Mouse (Mus musculus) NIH3T3 (cell line): ENCODE data around the gene Marcks.
A peak's percentile ranks its signal among the peaks of the same experiment; 100 is the strongest.

Source experiments
- DNase-seq: peaks from one replicate; pipeline ENCODE4 v3.0.0-alpha.2; 2012; ENCODE audit warnings: low read depth

Marcks gene

GRCm38 (mm10) chr10:37138778-37139442, at the start of gene Marcks:
Gene Marcks (minus strand): TSS chr10:37138920.
- DNase-seq = peak; percentile 98

GRCm38 (mm10) chr10:37177071-37177470, 38.4 kb upstream of the Marcks start:
- no peak for DNase-seq

GRCm38 (mm10) chr10:37172416-37172950, 33.8 kb upstream of the Marcks start:
- DNase-seq = no peak

- no peak for DNase-seq
Observed at GRCm38 (mm10) chr10:37171711-37172415, 33.1 kb upstream of the Marcks start.

GRCm38 (mm10) chr10:37170878-37171277, 32.2 kb upstream of the Marcks start:
- DNase-seq = peak; percentile 42

- DNase-seq = peak; percentile 38
Observed at GRCm38 (mm10) chr10:37170466-37170865, 31.7 kb upstream of the Marcks start.

- no peak for DNase-seq
Observed at GRCm38 (mm10) chr10:37167527-37167926, 28.8 kb upstream of the Marcks start.

- peak; percentile 83 for DNase-seq
Observed at GRCm38 (mm10) chr10:37159731-37160130, 21.0 kb upstream of the Marcks start.

GRCm38 (mm10) chr10:37157156-37157555, 18.4 kb upstream of the Marcks start:
- no peak for DNase-seq

- peak; percentile 55 for DNase-seq
Observed at GRCm38 (mm10) chr10:37155131-37155530, 16.4 kb upstream of the Marcks start.

- DNase-seq = no peak
Observed at GRCm38 (mm10) chr10:37151539-37152271, 13.0 kb upstream of the Marcks start.

GRCm38 (mm10) chr10:37148016-37148415, 9.3 kb upstream of the Marcks start:
- DNase-seq = no peak

GRCm38 (mm10) chr10:37145456-37145855, 6.7 kb upstream of the Marcks start:
- peak; percentile 58 for DNase-seq

- peak; percentile 84 for DNase-seq
Observed at GRCm38 (mm10) chr10:37141621-37142020, 2.9 kb upstream of the Marcks start.

GRCm38 (mm10) chr10:37140736-37141451, 2.2 kb upstream of the Marcks start:
- DNase-seq = peak; percentile 97

- peak; percentile 77 for DNase-seq
Observed at GRCm38 (mm10) chr10:37140166-37140735, 1.5 kb upstream of the Marcks start.

GRCm38 (mm10) chr10:37139443-37140165, 884 bp upstream of the Marcks start:
- peak; percentile 63 for DNase-seq

GRCm38 (mm10) chr10:37138311-37138731, 399 bp downstream of the Marcks start:
- DNase-seq = no peak

GRCm38 (mm10) chr10:37137531-37138310, 999 bp downstream of the Marcks start:
- DNase-seq = peak; percentile 76

- peak; percentile 97 for DNase-seq
Observed at GRCm38 (mm10) chr10:37136981-37137518, 1.7 kb downstream of the Marcks start.
